21 mouse cellular contexts compared by ENCODE assay signal in the genomic region with DNA sequence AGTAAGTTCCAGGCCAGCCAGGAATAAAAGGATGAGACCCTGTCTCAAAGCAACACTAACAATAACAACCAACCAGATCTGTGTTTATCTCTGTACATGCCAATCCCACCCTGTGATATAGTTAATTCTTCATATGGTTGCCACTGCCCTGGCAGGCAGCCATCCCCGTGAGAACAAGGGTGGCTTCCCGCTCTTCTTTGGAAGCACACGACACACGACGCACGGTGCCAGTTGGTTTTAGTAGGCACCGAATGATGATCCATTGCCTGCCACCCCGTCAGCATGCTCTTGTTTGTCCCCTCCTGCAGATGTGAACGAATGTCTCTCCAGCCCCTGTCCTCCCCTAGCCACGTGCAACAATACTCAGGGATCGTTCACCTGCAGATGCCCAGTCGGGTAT. TPM values are rescaled to one million over a fixed set of nuclear protein-coding genes. Genes with fewer than 3 reads are reported as not detected.
A peak's percentile ranks its signal among the peaks of the same experiment; 100 is the strongest.
DNase-seq lines count a peak whose midpoint lies in the region; ATAC-seq and TF ChIP-seq lines count a peak whose summit lies in the region.
"Had no signal": no experiment of that assay in that cellular context is flagged by ENCODE, and none has a peak within 500 bp of the region (broad histone marks: within the 10 kb centered on the region; RNA-seq: fewer than 3 reads in every experiment).

No protein-coding gene starts in this region.

- dilution Hi-C loops in CH12.LX (cut with MboI; ENCODE audit: extremely low pct_ligation_motif_present, extremely low pct_unique_long_range_greater_than_20kb, low sequenced_read_pairs), result no loop called here

- in situ Hi-C loops in CH12.LX (cut with MboI; ENCODE audit: low pct_ligation_motif_present, low pct_unique_long_range_greater_than_20kb, low sequenced_read_pairs), result loop anchor here (10.0 kb wide), 1 partner anchor 536 kb away; no protein-coding TSS in a partner anchor

- peaks cover 18% of the 10 kb centered on the region for H3K36me3 ChIP-seq in forebrain, embryonic 15.5 days
- H3K36me3 ChIP-seq in forebrain, embryonic 10.5 days (replicated peaks), result peaks cover 86% of the 10 kb centered on the region
- H3K36me3 ChIP-seq in CH12.LX (replicated peaks in 1 of 2; ENCODE audit: control insufficient read depth in 1 of 2, insufficient read depth in 1 of 2, low read length in 1 of 2), result peaks cover 63 to 81% of the 10 kb centered on the region in 2 experiments
- peaks cover 13% of the 10 kb centered on the region for H3K36me3 ChIP-seq in G1E (replicated peaks)
- peaks cover 5% of the 10 kb centered on the region for H3K36me3 ChIP-seq in forebrain, embryonic 16.5 days (ENCODE audit: control insufficient read depth, insufficient read depth)

- 65% methylated on average over 12 of the region's 12 CpGs for WGBS in forebrain, embryonic 15.5 days
- WGBS in forebrain, embryonic 10.5 days, result 93% methylated on average over 12 of the region's 12 CpGs
- 65% methylated on average over 12 of the region's 12 CpGs for WGBS in forebrain, embryonic 16.5 days

- no peak overlapping the region for H3K4me3 ChIP-seq in forebrain, embryonic 15.5 days
- H3K4me3 ChIP-seq in forebrain, embryonic 10.5 days, result no peak overlapping the region
- H3K4me3 ChIP-seq in CH12.LX (replicated peaks in 1 of 3; ENCODE audit: low read depth in 2 of 3, low read length in 2 of 3, poor library complexity in 1 of 3) (peak overlapping the region in 1 of 3 experiments; percentile 1), G1E (ENCODE audit: low read depth, low read length) (peak overlapping the region; percentile 46; the same call in 1 of the 2 replicates)
- no peak overlapping the region for H3K4me3 ChIP-seq in forebrain, embryonic 16.5 days (replicated peaks; ENCODE audit: low read length)
- H3K4me3 ChIP-seq: embryonic facial prominence, embryonic 13.5 days; heart, adult 2 months; heart, embryonic 15.5 days; hindbrain, embryonic 13.5 days had no signal

- H3K9me3 ChIP-seq in forebrain, embryonic 15.5 days, result no peaks in the 10 kb centered on the region
- no peaks in the 10 kb centered on the region for H3K9me3 ChIP-seq in forebrain, embryonic 10.5 days
- no peaks in the 10 kb centered on the region for H3K9me3 ChIP-seq in CH12.LX (replicated peaks; ENCODE audit: low read length)
- no peaks in the 10 kb centered on the region for H3K9me3 ChIP-seq in G1E (replicated peaks)
- no peaks in the 10 kb centered on the region for H3K9me3 ChIP-seq in forebrain, embryonic 16.5 days (ENCODE audit: control insufficient read depth, low read length)
- H3K9me3 ChIP-seq: embryonic facial prominence, embryonic 13.5 days; heart, embryonic 15.5 days; hindbrain, embryonic 13.5 days had no signal

- H3K4me1 ChIP-seq in forebrain, embryonic 15.5 days, result peaks cover 47% of the 10 kb centered on the region
- H3K4me1 ChIP-seq in forebrain, embryonic 10.5 days, result peaks cover 47% of the 10 kb centered on the region
- peaks cover 29 to 98% of the 10 kb centered on the region in 2 experiments for H3K4me1 ChIP-seq in CH12.LX (ENCODE audit: control insufficient read depth in 1 of 2, insufficient read depth in 2 of 2)
- H3K4me1 ChIP-seq in G1E (ENCODE audit: insufficient read depth, low read depth, low read length), result peaks cover 87% of the 10 kb centered on the region
- H3K4me1 ChIP-seq in forebrain, embryonic 16.5 days (replicated peaks; ENCODE audit: control insufficient read depth, insufficient read depth, low read length), result peaks cover 43% of the 10 kb centered on the region

- no peak for TF ChIP-seq POLR2A in CH12.LX (IDR thresholded peaks at IDR 0.05; ENCODE audit: low read depth, low read length)

- TF ChIP-seq RAD21 in CH12.LX (IDR thresholded peaks at IDR 0.05; ENCODE audit: low read depth, low read length), result no peak

- H3K4me2 ChIP-seq in forebrain, embryonic 15.5 days (replicated peaks), result no peak overlapping the region
- no peak overlapping the region for H3K4me2 ChIP-seq in CH12.LX (ENCODE audit: insufficient read depth, low read depth, poor library complexity, severe bottlenecking)
- no peak overlapping the region for H3K4me2 ChIP-seq in forebrain, embryonic 16.5 days (ENCODE audit: low read length)
- H3K4me2 ChIP-seq: embryonic facial prominence, embryonic 13.5 days; heart, embryonic 11.5 days; heart, embryonic 15.5 days; hindbrain, embryonic 13.5 days had no signal

- H3K79me2 ChIP-seq in CH12.LX (replicated peaks; ENCODE audit: control insufficient read depth, extremely low read depth, insufficient read depth, poor library complexity, severe bottlenecking), result peaks cover 33% of the 10 kb centered on the region

- H3K9ac ChIP-seq in forebrain, embryonic 15.5 days (replicated peaks), result no peak overlapping the region
- no peak overlapping the region for H3K9ac ChIP-seq in CH12.LX (ENCODE audit: insufficient read depth, low read depth)
- H3K9ac ChIP-seq in forebrain, embryonic 16.5 days (replicated peaks; ENCODE audit: low read depth, low read length), result no peak overlapping the region
- H3K9ac ChIP-seq: embryonic facial prominence, embryonic 13.5 days; heart, embryonic 15.5 days; hindbrain, embryonic 13.5 days had no signal

- TF ChIP-seq CTCF in CH12.LX (conservative IDR thresholded peaks at IDR 0.05 in 1 of 2, IDR thresholded peaks at IDR 0.05 in 1 of 2; ENCODE audit: low read depth in 2 of 2, low read length in 2 of 2) (no peak), G1E (IDR thresholded peaks at IDR 0.05; ENCODE audit: low read depth, low read length) (no peak)

- DNase-seq in forebrain, embryonic 10.5 days (ENCODE audit: extremely low spot score, low spot score), result no peak
- DNase-seq in CH12.LX (ENCODE audit: extremely low read depth) (no peak), G1E (ENCODE audit: low spot score) (no peak)
- no peak for DNase-seq in testis, postnatal 14 days (ENCODE audit: low spot score)
- no peak for DNase-seq in lung, postnatal 25 days (ENCODE audit: low spot score)
- DNase-seq: adrenal gland, adult 2 months; adrenal gland, postnatal 25 days; cerebellum, adult 11 months; cerebellum, adult 8-10 months; cerebellum, postnatal 36 days; gastrocnemius, postnatal 14 days; heart, adult 2 months; heart, postnatal 14 days; kidney, adult 11 months had no signal

- H3K27ac ChIP-seq in forebrain, embryonic 15.5 days (replicated peaks), result peak overlapping the region; percentile 74
- no peak overlapping the region for H3K27ac ChIP-seq in forebrain, embryonic 10.5 days
- peak overlapping the region; percentile 81 for H3K27ac ChIP-seq in CH12.LX (ENCODE audit: insufficient read depth, low read depth)
- H3K27ac ChIP-seq in forebrain, embryonic 16.5 days (ENCODE audit: low read length), result peak overlapping the region; percentile 41; the same call in 1 of the 2 replicates
- H3K27ac ChIP-seq: embryonic facial prominence, embryonic 13.5 days; heart, adult 2 months; hindbrain, embryonic 13.5 days had no signal

- TF ChIP-seq EP300 in CH12.LX (IDR thresholded peaks at IDR 0.05; ENCODE audit: low read length), result no peak

- ATAC-seq in forebrain, embryonic 15.5 days (replicated peaks), result no peak
- no peak for ATAC-seq in G1E (ENCODE audit: extremely low read depth, insufficient number of reproducible peaks, low FRiP score, poor library complexity, severe bottlenecking)
- ATAC-seq in forebrain, embryonic 16.5 days, result no peak
- ATAC-seq: hindbrain, postnatal 0 days had no signal

- no peaks in the 10 kb centered on the region for H3K27me3 ChIP-seq in forebrain, embryonic 15.5 days
- no peaks in the 10 kb centered on the region for H3K27me3 ChIP-seq in forebrain, embryonic 10.5 days (ENCODE audit: poor library complexity, severe bottlenecking)
- H3K27me3 ChIP-seq in CH12.LX (replicated peaks) (no peaks in the 10 kb centered on the region), G1E (ENCODE audit: insufficient read depth, low read length) (no peaks in the 10 kb centered on the region)
- H3K27me3 ChIP-seq in forebrain, embryonic 16.5 days (replicated peaks; ENCODE audit: control insufficient read depth, insufficient read depth, low read length), result no peaks in the 10 kb centered on the region
- H3K27me3 ChIP-seq: embryonic facial prominence, embryonic 13.5 days; heart, embryonic 15.5 days; hindbrain, embryonic 13.5 days had no signal

TF ChIP-seq in CH12.LX, 34 proteins besides CTCF, POLR2A, EP300 and RAD21:
- TF ChIP-seq MEF2A (IDR thresholded peaks at IDR 0.05; ENCODE audit: borderline replicate concordance, low read depth, low read length), result no peak
- no peak for TF ChIP-seq HCFC1 (IDR thresholded peaks at IDR 0.05; ENCODE audit: low read depth, low read length)
- TF ChIP-seq MXI1 (IDR thresholded peaks at IDR 0.05; ENCODE audit: low read depth, low read length), result no peak
- TF ChIP-seq GABPA (IDR thresholded peaks at IDR 0.05; ENCODE audit: insufficient replicate concordance, low read depth, low read length), result no peak
- no peak for TF ChIP-seq MAX (IDR thresholded peaks at IDR 0.05; ENCODE audit: low read length)
- TF ChIP-seq NELFE (IDR thresholded peaks at IDR 0.05; ENCODE audit: low read depth, low read length), result no peak
- no peak for TF ChIP-seq MYC (IDR thresholded peaks at IDR 0.05; ENCODE audit: low read depth, low read length)
- TF ChIP-seq SMC3 (IDR thresholded peaks at IDR 0.05; ENCODE audit: low read depth, low read length), result no peak

RNA-seq across cellular contexts. Expression of a gene that starts 47.1 kb away (rescaled TPM):
- 20.3 and 22.4 TPM in 2 replicates for polyA plus RNA-seq in forebrain, embryonic 15.5 days (2015; fragmentation: Nextera tagmentation; extraction: Ambion mirVana)
- 22.8 and 23.1 TPM in 2 replicates for polyA plus RNA-seq in forebrain, embryonic 10.5 days (2016; fragmentation: Nextera tagmentation; extraction: Ambion mirVana)
- total RNA-seq in CH12.LX (2012; rRNA removed) (52.3 and 77.1 TPM in 2 replicates), CH12.LX (2014; rRNA removed) (33.5 and 40.8 TPM in 2 replicates), G1E (2014; fragmentation: Nextera tagmentation) (35.6 and 36.4 TPM in 2 replicates), G1E (2017) (5.4 and 6.1 TPM in 2 replicates)
- polyA plus RNA-seq in CH12.LX (2012; ENCODE audit: insufficient read length, low read depth) (49.2 and 67.2 TPM in 2 replicates), G1E (2012) (2.7 and 2.9 TPM in 2 replicates)
- polyA plus RNA-seq in forebrain, embryonic 16.5 days (2015; fragmentation: Nextera tagmentation; extraction: Ambion mirVana), result 18.6 and 19.7 TPM in 2 replicates
